Mouse (Mus musculus): ENCODE results near the gene Ak2.

GRCm38 (mm10) chr4:128950461-128950860, 41.3 kb upstream of the Ak2 start:
- TF ChIP-seq EP300 (IDR thresholded peaks at IDR 0.05; ENCODE audit: low read depth) (no peak), CTCF (IDR thresholded peaks at IDR 0.05; ENCODE audit: low read depth) (no peak)
